Mouse (Mus musculus) liver, postnatal 0 days (tissue): ENCODE results near the gene Arg2.

Source experiments
- CTCF ChIP-seq: sonication (generic); IDR thresholded peaks from 2 replicates; pipeline ENCODE4 v1.5.1; 2016; ENCODE audit warnings: antibody characterized with exemption, low read depth
- EP300 ChIP-seq: IDR thresholded peaks from 2 replicates; pipeline ENCODE4 v1.6.1; 2016; ENCODE audit warnings: antibody characterized with exemption, low read depth, mild to moderate bottlenecking

GRCm38 (mm10) chr12:79138999-79139398 lies 8.4 kb downstream of the Arg2 start:
- no peak for TF ChIP-seq CTCF
- TF ChIP-seq EP300 = no peak
